Mouse (Mus musculus) forebrain, embryonic 12.5 days (tissue): ENCODE data around the gene Adamts3. TPM values are rescaled to one million over a fixed set of nuclear protein-coding genes. Genes with fewer than 3 reads are reported as not detected.
A peak's percentile ranks its signal among the peaks of the same experiment; 100 is the strongest.

Experiments
- ATAC-seq: fragments of 200-750 bp; cut with Nextera tagmentation; 2 replicates; pipeline ENCODE4 v1.8.0; 2017; ENCODE audit warnings: moderate TSS enrichment; ENCODE audit not compliant: low FRiP score
- H3K27ac ChIP-seq: fragments of 300-500 bp; sonication (generic); 2 replicates; pipeline ENCODE4 v1.5.1; 2016; ENCODE audit warnings: mild to moderate bottlenecking
- H3K27me3 ChIP-seq: fragments of 300-500 bp; sonication (generic); 2 replicates; pipeline ENCODE4 v1.6.1; 2016; ENCODE audit warnings: mild to moderate bottlenecking
- H3K36me3 ChIP-seq: fragments of 300-500 bp; sonication (generic); replicated peaks from 2 replicates; pipeline ENCODE4 v1.6.1; 2016; ENCODE audit warnings: mild to moderate bottlenecking
- H3K4me1 ChIP-seq: fragments of 300-500 bp; sonication (generic); 2 replicates; pipeline ENCODE4 v1.6.1; 2016
- H3K4me2 ChIP-seq: fragments of 300-500 bp; sonication (generic); 2 replicates; pipeline ENCODE4 v1.6.1; 2016; ENCODE audit warnings: mild to moderate bottlenecking, moderate library complexity
- H3K4me3 ChIP-seq: fragments of 300-500 bp; sonication (generic); replicated peaks from 2 replicates; pipeline ENCODE4 v1.5.1; 2016; ENCODE audit warnings: mild to moderate bottlenecking
- H3K9ac ChIP-seq: fragments of 300-500 bp; sonication (generic); 2 replicates; pipeline ENCODE4 v1.6.1; 2016; ENCODE audit warnings: mild to moderate bottlenecking
- H3K9me3 ChIP-seq: fragments of 300-500 bp; sonication (generic); 2 replicates; pipeline ENCODE4 v1.6.1; 2016
- WGBS: fragments of 180-500 bp; shearing (Covaris S2); methylation state at CpG from one replicate; pipeline ENCODE4 v1.1.7; 2016; 5-methylcytosine and 5-hydroxymethylcytosine counted together
- polyA plus RNA-seq: library from polyadenylated mRNA; unstranded; fragments of >200 nt; fragmentation: Nextera tagmentation; extraction: Ambion mirVana; gene quantifications from 2 replicates; pipeline ENCODE4 v1.2.1, GENCODE M21; 2016

The Adamts3 gene
- 4.4 and 5.1 TPM in 2 replicates for polyA plus RNA-seq

- peak within 1 kb of the TSS; percentile 78 for H3K9ac ChIP-seq
- peak within 1 kb of the TSS; percentile 67 for H3K4me3 ChIP-seq
- H3K9me3 ChIP-seq = no peaks in the 10 kb centered on the region
- H3K4me1 ChIP-seq = peaks cover 12% of the 10 kb centered on the region
- H3K4me2 ChIP-seq = peak within 1 kb of the TSS; percentile 100
- peak; percentile 91 for ATAC-seq
- peak within 1 kb of the TSS; percentile 25; the same call in 1 of the 2 replicates for H3K27ac ChIP-seq
- peaks cover 7% of the 10 kb centered on the region for H3K27me3 ChIP-seq
- WGBS = under 1% methylated on average over 52 of the region's 78 CpGs
- 0 out of 2 replicates have a peak, but pooled peaks cover 5% of the 10 kb centered on the region for H3K36me3 ChIP-seq
Observed at GRCm38 (mm10) chr5:89883051-89883907, at the start of gene Adamts3. Gene Adamts3 (minus strand): TSS chr5:89883334.

GRCm38 (mm10) chr5:89931511-89931910 is 48.4 kb upstream of the Adamts3 start:
- no peak overlapping the region for H3K4me2 ChIP-seq
- WGBS = 85% methylated on average over 4 of the region's 4 CpGs
- H3K4me3 ChIP-seq = no peak overlapping the region
- H3K9me3 ChIP-seq = no peaks in the 10 kb centered on the region
- no peak for ATAC-seq
- H3K4me1 ChIP-seq = no peaks in the 10 kb centered on the region
- no peak overlapping the region for H3K27ac ChIP-seq
- H3K36me3 ChIP-seq = no peaks in the 10 kb centered on the region
- H3K27me3 ChIP-seq = no peaks in the 10 kb centered on the region
- H3K9ac ChIP-seq = no peak overlapping the region

GRCm38 (mm10) chr5:89912359-89912758 is 29.2 kb upstream of the Adamts3 start:
- Histone ChIP-seq H3K27ac (no peak overlapping the region), H3K27me3 (peaks cover 4% of the 10 kb centered on the region; the same call in 1 of the 2 replicates), H3K9ac (no peak overlapping the region), H3K9me3 (no peaks in the 10 kb centered on the region), H3K4me3 (no peak overlapping the region), H3K36me3 (no peaks in the 10 kb centered on the region), H3K4me2 (no peak overlapping the region), H3K4me1 (peaks cover 8% of the 10 kb centered on the region)
- ATAC-seq = no peak

GRCm38 (mm10) chr5:89911950-89912349 is 28.8 kb upstream of the Adamts3 start:
- peaks cover 12% of the 10 kb centered on the region for H3K4me1 ChIP-seq
- H3K27ac ChIP-seq = no peak overlapping the region

GRCm38 (mm10) chr5:89911508-89911907 is 28.4 kb upstream of the Adamts3 start:
- H3K9me3 ChIP-seq = no peaks in the 10 kb centered on the region
- 82% methylated on average over 4 of the region's 4 CpGs for WGBS
- H3K27me3 ChIP-seq = peaks cover 4% of the 10 kb centered on the region; the same call in 1 of the 2 replicates
- no peak for ATAC-seq
- no peaks in the 10 kb centered on the region for H3K36me3 ChIP-seq
- H3K4me3 ChIP-seq = no peak overlapping the region
- H3K27ac ChIP-seq = no peak overlapping the region
- no peak overlapping the region for H3K4me2 ChIP-seq
- peaks cover 15% of the 10 kb centered on the region for H3K4me1 ChIP-seq
- H3K9ac ChIP-seq = no peak overlapping the region

More at GRCm38 (mm10) chr5:89911950-89912349, 28.8 kb upstream of the Adamts3 start:
- Histone ChIP-seq H3K27me3 (peaks cover 4% of the 10 kb centered on the region; the same call in 1 of the 2 replicates), H3K9ac (no peak overlapping the region), H3K4me3 (no peak overlapping the region), H3K36me3 (no peaks in the 10 kb centered on the region), H3K4me2 (no peak overlapping the region), H3K9me3 (no peaks in the 10 kb centered on the region)
- WGBS = 56% methylated on average over 7 of the region's 7 CpGs
- ATAC-seq = no peak

GRCm38 (mm10) chr5:89906884-89907431 is 23.8 kb upstream of the Adamts3 start:
- Histone ChIP-seq H3K9me3 (no peaks in the 10 kb centered on the region), H3K27ac (no peak overlapping the region), H3K4me1 (peaks cover 14% of the 10 kb centered on the region), H3K36me3 (no peaks in the 10 kb centered on the region), H3K4me3 (no peak overlapping the region), H3K4me2 (no peak overlapping the region), H3K27me3 (no peaks in the 10 kb centered on the region), H3K9ac (no peak overlapping the region)
- 6% methylated on average over 13 of the region's 13 CpGs for WGBS
- ATAC-seq = peak; percentile 57; the same call in 1 of the 2 replicates

- Histone ChIP-seq H3K36me3 (no peaks in the 10 kb centered on the region), H3K4me3 (no peak overlapping the region), H3K4me1 (no peaks in the 10 kb centered on the region), H3K9me3 (no peaks in the 10 kb centered on the region), H3K27me3 (no peaks in the 10 kb centered on the region), H3K4me2 (no peak overlapping the region), H3K27ac (no peak overlapping the region), H3K9ac (no peak overlapping the region)
- WGBS = 84% methylated on average over 5 of the region's 5 CpGs
- no peak for ATAC-seq
Observed at GRCm38 (mm10) chr5:89901026-89901425, 17.9 kb upstream of the Adamts3 start.

GRCm38 (mm10) chr5:89897495-89897894 is 14.4 kb upstream of the Adamts3 start:
- no peak overlapping the region for H3K27ac ChIP-seq
- ATAC-seq = peak; percentile 23; the same call in 1 of the 2 replicates
- H3K4me3 ChIP-seq = no peak overlapping the region
- WGBS = 72% methylated on average over 9 of the region's 9 CpGs
- H3K4me2 ChIP-seq = no peak overlapping the region
- H3K9me3 ChIP-seq = no peaks in the 10 kb centered on the region
- H3K27me3 ChIP-seq = no peaks in the 10 kb centered on the region
- no peak overlapping the region for H3K9ac ChIP-seq
- H3K4me1 ChIP-seq = no peaks in the 10 kb centered on the region
- H3K36me3 ChIP-seq = no peaks in the 10 kb centered on the region

GRCm38 (mm10) chr5:89895520-89895919 is 12.4 kb upstream of the Adamts3 start:
- H3K4me3 ChIP-seq = no peak overlapping the region
- ATAC-seq = no peak
- WGBS = 87% methylated on average over 7 of the region's 7 CpGs
- no peaks in the 10 kb centered on the region for H3K36me3 ChIP-seq
- no peaks in the 10 kb centered on the region for H3K9me3 ChIP-seq
- no peak overlapping the region for H3K27ac ChIP-seq
- no peak overlapping the region for H3K9ac ChIP-seq
- no peaks in the 10 kb centered on the region for H3K27me3 ChIP-seq
- H3K4me2 ChIP-seq = no peak overlapping the region
- H3K4me1 ChIP-seq = no peaks in the 10 kb centered on the region

- no peak overlapping the region for H3K4me2 ChIP-seq
- no peak for ATAC-seq
- peaks cover 12% of the 10 kb centered on the region for H3K4me1 ChIP-seq
- 57% methylated on average over 3 of the region's 4 CpGs for WGBS
- H3K36me3 ChIP-seq = 0 out of 2 replicates have a peak, but pooled peaks cover 5% of the 10 kb centered on the region
- H3K27ac ChIP-seq = no peak overlapping the region
- no peak overlapping the region for H3K4me3 ChIP-seq
- peaks cover 7% of the 10 kb centered on the region for H3K27me3 ChIP-seq
- H3K9ac ChIP-seq = no peak overlapping the region
- no peaks in the 10 kb centered on the region for H3K9me3 ChIP-seq
Observed at GRCm38 (mm10) chr5:89884991-89885390, 1.9 kb upstream of the Adamts3 start.

GRCm38 (mm10) chr5:89883908-89884204 is 722 bp upstream of the Adamts3 start:
- ATAC-seq = peak; percentile 8; the same call in 1 of the 2 replicates
- peak overlapping the region; percentile 78 for H3K9ac ChIP-seq
- 4% methylated on average over 8 of the region's 8 CpGs for WGBS

GRCm38 (mm10) chr5:89882091-89882734 is 921 bp downstream of the Adamts3 start:
- peak; percentile 59 for ATAC-seq
- Histone ChIP-seq H3K27me3 (peaks cover 7% of the 10 kb centered on the region), H3K36me3 (0 out of 2 replicates have a peak, but pooled peaks cover 5% of the 10 kb centered on the region), H3K27ac (no peak overlapping the region), H3K4me2 (peak overlapping the region; percentile 100), H3K9me3 (no peaks in the 10 kb centered on the region), H3K4me1 (peaks cover 12% of the 10 kb centered on the region), H3K9ac (peak overlapping the region; percentile 78), H3K4me3 (peak overlapping the region; percentile 67)
- WGBS = under 1% methylated on average over 35 of the region's 35 CpGs

More at GRCm38 (mm10) chr5:89883908-89884204, 722 bp upstream of the Adamts3 start:
- H3K4me1 ChIP-seq = peaks cover 12% of the 10 kb centered on the region
- peak overlapping the region; percentile 67 for H3K4me3 ChIP-seq
- H3K27me3 ChIP-seq = peaks cover 7% of the 10 kb centered on the region
- no peaks in the 10 kb centered on the region for H3K9me3 ChIP-seq
- H3K36me3 ChIP-seq = 0 out of 2 replicates have a peak, but pooled peaks cover 5% of the 10 kb centered on the region
- H3K27ac ChIP-seq = no peak overlapping the region
- H3K4me2 ChIP-seq = peak overlapping the region; percentile 100
